Mouse (Mus musculus) intestine, embryonic 16.5 days (tissue): Measurements from ENCODE around the gene C2cd2. TPM values are rescaled to one million over a fixed set of nuclear protein-coding genes. Genes with fewer than 3 reads are reported as not detected.
"Not testable (repeated sequence)": the region's sequence is repeated elsewhere in the genome, so short reads cannot be mapped to it uniquely, and the experiment has no call there.

Experiments used
- ATAC-seq: fragments of 200-750 bp; cut with Nextera tagmentation; 2 replicates; pipeline ENCODE4 v1.8.0; 2017; ENCODE audit warnings: moderate TSS enrichment, moderate library complexity
- H3K27ac ChIP-seq: fragments of 300-500 bp; sonication (generic); 2 replicates; pipeline ENCODE4 v1.5.1; 2014; ENCODE audit warnings: mild to moderate bottlenecking, low read length
- H3K27me3 ChIP-seq: fragments of 300-500 bp; sonication (generic); replicated peaks from 2 replicates; pipeline ENCODE4 v1.6.1; 2014; ENCODE audit warnings: low read length, control low read depth, mixed read lengths; ENCODE audit not compliant: control insufficient read depth, insufficient read depth
- H3K36me3 ChIP-seq: fragments of 300-500 bp; sonication (generic); 2 replicates; pipeline ENCODE4 v1.6.1; 2014; ENCODE audit warnings: low read length, control low read depth; ENCODE audit not compliant: control insufficient read depth, insufficient read depth
- H3K4me1 ChIP-seq: fragments of 300-500 bp; sonication (generic); 2 replicates; pipeline ENCODE4 v1.6.1; 2014; ENCODE audit warnings: low read length, control low read depth, mixed read lengths; ENCODE audit not compliant: control insufficient read depth, insufficient read depth
- H3K4me2 ChIP-seq: fragments of 300-500 bp; sonication (generic); 2 replicates; pipeline ENCODE4 v1.6.1; 2014; ENCODE audit warnings: low read depth, low read length, control low read depth
- H3K4me3 ChIP-seq: fragments of 300-500 bp; sonication (generic); 2 replicates; pipeline ENCODE4 v1.5.1; 2014; ENCODE audit warnings: mild to moderate bottlenecking, low read length
- H3K9ac ChIP-seq: fragments of 300-500 bp; sonication (generic); 2 replicates; pipeline ENCODE4 v1.6.1; 2014; ENCODE audit warnings: low read depth, low read length
- H3K9me3 ChIP-seq: fragments of 300-500 bp; sonication (generic); 2 replicates; pipeline ENCODE4 v1.6.1; 2016; ENCODE audit warnings: low read length, control low read depth; ENCODE audit not compliant: control insufficient read depth
- WGBS: fragments of 180-500 bp; shearing (Covaris S2); extraction: QIAGEN DNeasy Blood & Tissue Kit; methylation state at CpG from one replicate; pipeline ENCODE4 v1.1.7; 2014; 5-methylcytosine and 5-hydroxymethylcytosine counted together
- polyA plus RNA-seq: library from polyadenylated mRNA; unstranded; fragments of >200 nt; fragmentation: Nextera tagmentation; extraction: Ambion mirVana; gene quantifications from 2 replicates; pipeline ENCODE4 v1.2.1, GENCODE M21; 2015

Gene C2cd2
- polyA plus RNA-seq, 1 experiment from 2014 or later: 10.2 TPM

GRCm38 (mm10) chr16:97952371-97952770, 10.0 kb downstream of the C2cd2 start:
- H3K4me2 ChIP-seq: no peak overlapping the region
- no peaks in the 10 kb centered on the region for H3K27me3 ChIP-seq
- WGBS: 96% methylated on average over 4 of the region's 4 CpGs
- H3K27ac ChIP-seq: no peak overlapping the region
- H3K4me3 ChIP-seq: no peak overlapping the region
- peaks cover 21% of the 10 kb centered on the region; the same call in 1 of the 2 replicates for H3K36me3 ChIP-seq
- H3K4me1 ChIP-seq: no peaks in the 10 kb centered on the region
- no peak overlapping the region for H3K9ac ChIP-seq
- no peak for ATAC-seq
- H3K9me3 ChIP-seq: no peaks in the 10 kb centered on the region

GRCm38 (mm10) chr16:97950061-97950460, 12.3 kb downstream of the C2cd2 start:
- WGBS: 96% methylated on average over 8 of the region's 8 CpGs

GRCm38 (mm10) chr16:97948836-97949235, 13.6 kb downstream of the C2cd2 start:
- Histone ChIP-seq H3K4me2 (no peak overlapping the region), H3K27me3 (no peaks in the 10 kb centered on the region), H3K4me1 (no peaks in the 10 kb centered on the region), H3K27ac (no peak overlapping the region), H3K9ac (no peak overlapping the region), H3K9me3 (no peaks in the 10 kb centered on the region), H3K36me3 (peaks cover 21% of the 10 kb centered on the region; the same call in 1 of the 2 replicates), H3K4me3 (no peak overlapping the region)
- 78% methylated on average over 4 of the region's 4 CpGs for WGBS
- ATAC-seq: no peak

More at GRCm38 (mm10) chr16:97950061-97950460, 12.3 kb downstream of the C2cd2 start:
- Histone ChIP-seq H3K9ac (no peak overlapping the region), H3K4me1 (no peaks in the 10 kb centered on the region), H3K4me2 (no peak overlapping the region), H3K9me3 (no peaks in the 10 kb centered on the region), H3K4me3 (no peak overlapping the region), H3K27ac (no peak overlapping the region), H3K36me3 (peaks cover 21% of the 10 kb centered on the region; the same call in 1 of the 2 replicates), H3K27me3 (no peaks in the 10 kb centered on the region)
- no peak for ATAC-seq

GRCm38 (mm10) chr16:97946993-97947392, 15.4 kb downstream of the C2cd2 start:
- H3K4me3 ChIP-seq, ATAC-seq, H3K9ac ChIP-seq, H3K9me3 ChIP-seq, H3K27me3 ChIP-seq, H3K27ac ChIP-seq, H3K4me2 ChIP-seq, H3K4me1 ChIP-seq: not testable (repeated sequence)
- WGBS: 86% methylated on average over 2 of the region's 2 CpGs
- peaks cover 14% of the 10 kb centered on the region; the same call in 1 of the 2 replicates for H3K36me3 ChIP-seq

- H3K4me3 ChIP-seq: no peak overlapping the region
- H3K27ac ChIP-seq: no peak overlapping the region
- H3K9me3 ChIP-seq: no peaks in the 10 kb centered on the region
- no peak overlapping the region for H3K9ac ChIP-seq
- no peaks in the 10 kb centered on the region for H3K36me3 ChIP-seq
- no peaks in the 10 kb centered on the region for H3K4me1 ChIP-seq
- no peaks in the 10 kb centered on the region for H3K27me3 ChIP-seq
- no peak for ATAC-seq
- no peak overlapping the region for H3K4me2 ChIP-seq
These were observed 20.6 kb downstream of the C2cd2 start for GRCm38 (mm10) chr16:97941844-97942243.

- ATAC-seq: no peak
- Histone ChIP-seq H3K27me3 (no peaks in the 10 kb centered on the region), H3K9ac (no peak overlapping the region), H3K4me1 (no peaks in the 10 kb centered on the region), H3K9me3 (no peaks in the 10 kb centered on the region), H3K4me3 (no peak overlapping the region), H3K4me2 (no peak overlapping the region), H3K27ac (no peak overlapping the region), H3K36me3 (no peaks in the 10 kb centered on the region)
- 80% methylated on average over 3 of the region's 3 CpGs for WGBS
These were observed 21.9 kb downstream of the C2cd2 start for GRCm38 (mm10) chr16:97940471-97940973.

GRCm38 (mm10) chr16:97935815-97936214, 26.6 kb downstream of the C2cd2 start:
- no peak overlapping the region for H3K9ac ChIP-seq
- H3K36me3 ChIP-seq: no peaks in the 10 kb centered on the region
- no peak overlapping the region for H3K4me2 ChIP-seq
- no peak overlapping the region for H3K4me3 ChIP-seq
- no peak overlapping the region for H3K27ac ChIP-seq
- H3K4me1 ChIP-seq: no peaks in the 10 kb centered on the region
- no peaks in the 10 kb centered on the region for H3K27me3 ChIP-seq
- no peak for ATAC-seq
- H3K9me3 ChIP-seq: no peaks in the 10 kb centered on the region
- 88% methylated on average over 3 of the region's 3 CpGs for WGBS

GRCm38 (mm10) chr16:97930231-97930630, 32.2 kb downstream of the C2cd2 start:
- H3K9me3 ChIP-seq: no peaks in the 10 kb centered on the region
- ATAC-seq: no peak

GRCm38 (mm10) chr16:97929520-97929919, 32.9 kb downstream of the C2cd2 start:
- no peak overlapping the region for H3K27ac ChIP-seq
- no peaks in the 10 kb centered on the region for H3K36me3 ChIP-seq
- no peaks in the 10 kb centered on the region for H3K4me1 ChIP-seq
- WGBS: 60% methylated on average over 1 of the region's 1 CpGs
- ATAC-seq: no peak
- H3K4me3 ChIP-seq: no peak overlapping the region
- H3K9ac ChIP-seq: no peak overlapping the region
- no peaks in the 10 kb centered on the region for H3K9me3 ChIP-seq
- no peak overlapping the region for H3K4me2 ChIP-seq
- no peaks in the 10 kb centered on the region for H3K27me3 ChIP-seq

More at GRCm38 (mm10) chr16:97930231-97930630, 32.2 kb downstream of the C2cd2 start:
- no peak overlapping the region for H3K4me2 ChIP-seq
- H3K27ac ChIP-seq: no peak overlapping the region
- no peaks in the 10 kb centered on the region for H3K36me3 ChIP-seq
- H3K4me1 ChIP-seq: no peaks in the 10 kb centered on the region
- no peaks in the 10 kb centered on the region for H3K27me3 ChIP-seq
- no peak overlapping the region for H3K4me3 ChIP-seq
- no peak overlapping the region for H3K9ac ChIP-seq

GRCm38 (mm10) chr16:97927331-97927938, 35.0 kb downstream of the C2cd2 start:
- H3K36me3 ChIP-seq: no peaks in the 10 kb centered on the region
- no peaks in the 10 kb centered on the region for H3K4me1 ChIP-seq
- 86% methylated on average over 3 of the region's 3 CpGs for WGBS
- ATAC-seq: no peak
- H3K27me3 ChIP-seq: no peaks in the 10 kb centered on the region
- no peak overlapping the region for H3K9ac ChIP-seq
- H3K4me3 ChIP-seq: no peak overlapping the region
- no peak overlapping the region for H3K27ac ChIP-seq
- H3K4me2 ChIP-seq: no peak overlapping the region
- H3K9me3 ChIP-seq: no peaks in the 10 kb centered on the region
